Mouse (Mus musculus) testis, adult 2 months (tissue): Measurements from ENCODE around the gene Kri1. TPM values are rescaled to one million over a fixed set of nuclear protein-coding genes. Genes with fewer than 3 reads are reported as not detected.

Source experiments
- H3K27ac ChIP-seq: fragments of 200-500 bp; 2 replicates; pipeline ENCODE4 v1.5.1; 2012; ENCODE audit warnings: low read depth, low read length; ENCODE audit not compliant: control insufficient read depth, insufficient read depth
- H3K27me3 ChIP-seq: fragments of 200-500 bp; 2 replicates; pipeline ENCODE4 v1.6.1; 2012; ENCODE audit warnings: mild to moderate bottlenecking, low read length, moderate library complexity; ENCODE audit not compliant: control insufficient read depth, insufficient read depth
- H3K36me3 ChIP-seq: fragments of 200-500 bp; 2 replicates; pipeline ENCODE4 v1.6.1; 2012; ENCODE audit warnings: mild to moderate bottlenecking, low read length; ENCODE audit not compliant: control insufficient read depth, insufficient read depth
- H3K4me1 ChIP-seq: fragments of 200-500 bp; 2 replicates; pipeline ENCODE4 v1.6.1; 2012; ENCODE audit warnings: low read length; ENCODE audit not compliant: control insufficient read depth, insufficient read depth
- H3K4me3 ChIP-seq: fragments of 200-500 bp; 2 replicates; pipeline ENCODE4 v1.5.1; 2012; ENCODE audit warnings: low read depth, mild to moderate bottlenecking, low read length, moderate library complexity, mixed read lengths; ENCODE audit not compliant: control insufficient read depth
- CTCF ChIP-seq: fragments of 200-500 bp; IDR thresholded peaks from 2 replicates; pipeline ENCODE4 v1.5.1; 2012; ENCODE audit warnings: low read depth, mild to moderate bottlenecking, inconsistent platforms, low read length, moderate library complexity; ENCODE audit not compliant: control insufficient read depth, insufficient read depth, insufficient replicate concordance
- POLR2A ChIP-seq: fragments of 200-500 bp; IDR thresholded peaks from 2 replicates; pipeline ENCODE4 v1.6.1; 2012; ENCODE audit warnings: low read depth, mild to moderate bottlenecking, inconsistent platforms, low read length, moderate library complexity; ENCODE audit not compliant: control insufficient read depth
- polyA plus RNA-seq: library from polyadenylated mRNA; depleted of rRNA; stranded (reverse); fragments of >200 nt; gene quantifications from 2 replicates; pipeline ENCODE4 v1.2.3, GENCODE M21; 2012

The Kri1 gene
- polyA plus RNA-seq, 1 experiment: 35.0 TPM

DNA sequence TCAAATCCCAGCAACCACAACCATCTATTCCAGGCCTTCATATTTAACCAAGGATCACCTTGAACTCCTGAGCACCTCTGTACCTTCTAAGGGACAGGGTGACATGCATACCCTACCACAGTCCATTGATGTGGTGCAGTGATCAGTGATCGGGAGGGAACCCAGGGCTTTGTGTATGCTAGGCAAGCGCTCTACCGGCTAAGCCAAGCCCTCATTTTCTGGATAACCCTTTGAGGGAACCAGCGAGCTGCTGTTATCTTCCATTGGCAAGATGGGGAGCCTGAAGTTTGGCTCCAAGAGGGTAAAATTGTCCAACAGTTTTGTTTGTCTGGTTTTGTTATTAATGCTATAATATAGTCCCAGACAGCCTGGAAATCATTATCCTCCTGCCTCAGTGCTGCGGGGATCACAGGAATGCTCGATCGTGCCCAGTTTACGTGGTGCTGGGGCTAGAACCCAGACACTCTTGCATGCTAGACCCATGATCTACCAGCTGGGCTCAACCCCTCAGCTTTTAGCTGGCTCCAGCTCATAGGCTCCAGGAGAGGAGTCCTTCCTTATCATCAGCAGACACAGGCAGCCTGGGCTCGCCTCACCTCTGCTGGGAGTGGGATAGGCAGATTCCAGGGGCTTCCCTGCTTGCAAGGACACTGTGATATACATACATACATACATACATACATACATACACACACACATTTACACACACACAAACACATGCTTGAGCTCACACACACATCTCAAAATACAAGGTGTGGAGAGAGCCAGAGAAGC is 26.8 kb upstream of the Kri1 start:
- peaks cover 10% of the 10 kb centered on the region for H3K4me1 ChIP-seq
- H3K27ac ChIP-seq: no peak overlapping the region
- no peaks in the 10 kb centered on the region for H3K36me3 ChIP-seq
- no peak overlapping the region for H3K4me3 ChIP-seq
- no peaks in the 10 kb centered on the region for H3K27me3 ChIP-seq
- TF ChIP-seq POLR2A: no peak
- TF ChIP-seq CTCF: no peak

DNA sequence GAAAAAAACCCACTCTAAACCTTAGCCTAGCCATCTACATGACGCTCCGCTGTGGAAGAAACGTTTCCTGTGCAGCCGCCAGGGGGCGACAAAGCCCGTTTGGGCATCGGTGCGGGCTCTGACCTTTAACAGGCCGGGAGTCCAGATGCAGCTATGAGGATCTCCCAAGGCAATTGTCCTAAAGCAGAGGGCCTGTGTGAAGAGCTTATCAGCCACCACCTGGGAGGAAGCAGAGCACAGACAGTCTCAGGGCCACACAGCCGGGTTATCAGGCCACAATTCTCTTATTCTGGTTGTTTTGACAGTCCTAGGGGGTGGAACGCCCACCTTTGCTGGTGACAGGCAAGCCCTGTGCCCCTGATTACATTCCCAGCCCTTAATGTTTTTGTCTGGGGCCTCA is 25.6 kb upstream of the Kri1 start:
- H3K4me1 ChIP-seq: peaks cover 19% of the 10 kb centered on the region
- H3K36me3 ChIP-seq: no peaks in the 10 kb centered on the region
- H3K27me3 ChIP-seq: no peaks in the 10 kb centered on the region
- TF ChIP-seq POLR2A: no peak
- TF ChIP-seq CTCF: peak; percentile 94
- no peak overlapping the region for H3K4me3 ChIP-seq
- no peak overlapping the region for H3K27ac ChIP-seq

DNA sequence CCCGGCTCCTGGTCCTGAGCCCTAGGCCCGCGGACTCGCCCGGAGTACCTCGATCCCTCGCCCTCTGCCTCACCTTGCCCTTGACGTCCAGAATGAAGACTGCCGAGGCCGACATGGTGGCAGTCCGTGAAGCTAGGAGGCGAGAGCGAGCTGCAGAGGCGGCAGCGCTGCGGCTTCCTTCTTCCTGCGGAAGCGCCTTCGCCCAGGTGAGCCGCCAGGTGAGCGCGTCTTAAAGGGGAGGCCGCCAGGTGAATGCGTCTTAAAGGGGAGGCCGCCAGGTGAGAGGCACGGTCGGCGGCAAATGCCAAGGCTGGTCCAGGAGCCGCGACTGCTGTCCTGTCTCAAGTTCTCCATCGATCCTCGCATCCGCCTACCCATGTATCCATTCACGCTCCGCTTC is 24.4 kb upstream of the Kri1 start, which contains the start of gene Ap1m2:
Gene Ap1m2, minus strand, starts transcription at position 204 of the 400 bp plus-strand sequence.
- Histone ChIP-seq H3K27me3 (no peaks in the 10 kb centered on the region), H3K4me1 (peaks cover 19% of the 10 kb centered on the region), H3K36me3 (no peaks in the 10 kb centered on the region), H3K4me3 (peak within 1 kb of the TSS; percentile 54), H3K27ac (no peak within 1 kb of the TSS)
- TF ChIP-seq POLR2A (no peak), CTCF (no peak)

DNA sequence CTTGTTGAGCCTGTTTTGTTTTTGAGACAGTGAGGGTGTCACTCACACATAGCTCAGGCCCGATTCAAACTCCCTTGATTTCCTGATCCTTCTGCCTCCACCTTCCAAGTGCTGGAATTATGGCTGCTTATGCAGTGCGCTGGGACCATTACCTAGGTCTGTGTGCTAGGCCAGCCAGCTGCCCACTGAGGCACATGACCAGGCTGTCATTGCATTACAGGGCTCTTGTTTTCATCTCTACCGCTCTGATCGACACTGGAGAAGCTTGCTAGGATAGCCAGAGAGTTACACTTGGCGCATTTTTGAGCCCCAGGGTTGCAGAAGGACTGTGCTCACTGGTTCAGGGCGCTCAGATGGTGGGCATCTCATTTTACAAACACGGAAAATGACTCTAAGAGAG is 23.9 kb upstream of the Kri1 start:
- peaks cover 19% of the 10 kb centered on the region for H3K4me1 ChIP-seq
- no peak overlapping the region; the same call in 1 of the 2 replicates for H3K4me3 ChIP-seq

DNA sequence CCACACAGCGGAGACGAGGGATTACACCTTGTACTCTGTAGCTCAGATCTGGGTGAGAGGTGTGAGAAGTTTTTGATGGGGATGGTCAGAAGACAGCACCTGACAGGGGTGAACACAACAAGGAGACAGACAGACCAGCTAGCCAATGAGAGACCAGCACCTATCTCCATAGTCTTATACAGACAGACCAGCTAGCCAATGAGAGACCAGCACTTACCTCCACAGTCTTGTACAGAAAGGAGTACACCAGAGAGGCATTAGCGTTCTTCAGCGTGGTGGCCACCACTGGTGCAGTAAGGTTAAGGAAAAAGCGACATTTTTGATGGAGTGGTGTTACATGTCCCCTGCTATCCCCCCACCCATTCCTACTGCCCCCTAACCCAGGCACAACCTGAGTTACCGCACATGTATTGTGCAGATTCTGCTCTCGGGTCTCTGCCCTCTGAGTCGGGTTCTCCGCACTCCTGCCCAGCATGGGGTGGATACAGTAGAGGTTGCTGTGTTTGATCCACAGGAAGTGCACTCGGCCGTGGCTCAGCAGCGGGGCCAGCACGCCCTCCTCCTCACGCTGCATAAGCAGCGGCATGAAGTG is 21.5 kb upstream of the Kri1 start:
- TF ChIP-seq CTCF: no peak

More for the DNA sequence above, 23.9 kb upstream of the Kri1 start:
- Histone ChIP-seq H3K27me3 (no peaks in the 10 kb centered on the region), H3K27ac (no peak overlapping the region), H3K36me3 (no peaks in the 10 kb centered on the region)
- TF ChIP-seq POLR2A (no peak), CTCF (no peak)

DNA sequence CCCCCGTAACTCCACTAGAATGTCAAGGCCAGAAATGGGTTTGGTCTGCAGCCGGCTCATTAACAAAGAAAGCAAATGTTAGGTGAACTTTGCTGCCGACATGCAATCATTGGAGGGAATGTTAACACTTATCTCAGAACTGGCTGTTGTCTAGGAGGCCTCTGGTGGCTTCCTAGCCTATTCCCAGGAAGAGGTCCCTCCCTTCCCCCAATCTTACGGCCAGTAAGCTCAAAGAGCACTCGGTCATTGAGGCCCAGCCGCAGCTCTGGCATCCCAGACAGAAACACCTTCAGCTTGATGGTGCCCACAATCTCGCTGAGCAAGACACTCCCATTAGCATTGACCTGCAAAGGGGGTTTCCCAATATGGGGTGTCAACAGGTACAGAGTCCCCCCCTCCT is 17.3 kb upstream of the Kri1 start:
- no peak for TF ChIP-seq CTCF
- no peak for TF ChIP-seq POLR2A
- H3K4me1 ChIP-seq: peaks cover 9% of the 10 kb centered on the region
- H3K27ac ChIP-seq: no peak overlapping the region
- H3K4me3 ChIP-seq: no peak overlapping the region
- no peaks in the 10 kb centered on the region for H3K36me3 ChIP-seq
- H3K27me3 ChIP-seq: no peaks in the 10 kb centered on the region

More for the DNA sequence above, 21.5 kb upstream of the Kri1 start:
- Histone ChIP-seq H3K36me3 (no peaks in the 10 kb centered on the region), H3K4me3 (peak overlapping the region; percentile 35), H3K27ac (peak overlapping the region; percentile 55), H3K27me3 (no peaks in the 10 kb centered on the region), H3K4me1 (peaks cover 19% of the 10 kb centered on the region)

DNA sequence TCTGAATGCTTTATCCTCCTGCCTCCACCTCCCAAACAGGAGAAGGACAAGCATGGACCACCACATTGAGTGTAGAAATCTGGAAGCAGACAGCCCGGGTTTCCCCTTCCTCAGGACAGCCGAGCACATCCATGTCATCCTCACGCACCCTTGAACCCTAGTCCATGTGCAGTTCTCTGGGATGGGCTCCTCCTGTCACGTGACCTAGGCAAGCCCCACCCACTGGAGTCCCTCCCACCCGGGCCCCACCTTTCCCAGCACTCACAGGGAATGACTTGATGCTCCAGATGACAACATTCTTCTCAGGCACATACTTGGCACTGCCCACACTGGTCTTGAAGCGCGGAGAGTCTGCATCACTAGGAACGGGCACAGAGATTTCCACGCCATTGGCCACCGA is 11.2 kb upstream of the Kri1 start:
- TF ChIP-seq POLR2A (no peak), CTCF (no peak)
- no peaks in the 10 kb centered on the region for H3K36me3 ChIP-seq
- no peaks in the 10 kb centered on the region for H3K4me1 ChIP-seq
- H3K27ac ChIP-seq: no peak overlapping the region
- H3K27me3 ChIP-seq: no peaks in the 10 kb centered on the region
- no peak overlapping the region for H3K4me3 ChIP-seq
